Mouse (Mus musculus) brain, embryonic 14.5 days (tissue): ENCODE data around the gene H2-D1.

Experiments
- CTCF ChIP-seq: fragments of 200-500 bp; IDR thresholded peaks from 2 replicates; pipeline ENCODE4 v1.5.1; 2012; ENCODE audit warnings: inconsistent platforms, mild to moderate bottlenecking, moderate library complexity, borderline replicate concordance; ENCODE audit not compliant: insufficient read depth, insufficient read length; ENCODE audit errors: extremely low read depth
- POLR2A ChIP-seq: fragments of 200-500 bp; IDR thresholded peaks from 2 replicates; pipeline ENCODE4 v1.6.1; 2012; ENCODE audit warnings: mild to moderate bottlenecking, inconsistent platforms, borderline replicate concordance; ENCODE audit not compliant: poor library complexity, insufficient read depth, insufficient read length, severe bottlenecking; ENCODE audit errors: extremely low read depth

GRCm38 (mm10) chr17:35240384-35241304, 21.9 kb upstream of the H2-D1 start:
- TF ChIP-seq CTCF (no peak), POLR2A (no peak)
